Mouse (Mus musculus) limb, embryonic 12.5 days (tissue): Measurements from ENCODE around the gene Car4. TPM values are rescaled to one million over a fixed set of nuclear protein-coding genes. Genes with fewer than 3 reads are reported as not detected.

Source experiments
- ATAC-seq: fragments of 200-750 bp; cut with Nextera tagmentation; 2 replicates; pipeline ENCODE4 v1.8.0; 2017; ENCODE audit warnings: low read depth, moderate TSS enrichment; ENCODE audit not compliant: insufficient number of reproducible peaks, insufficient read depth, low FRiP score, low TSS enrichment
- H3K27ac ChIP-seq: fragments of 300-500 bp; sonication (generic); 2 replicates; pipeline ENCODE4 v1.5.1; 2016; ENCODE audit warnings: mild to moderate bottlenecking, moderate library complexity
- H3K27me3 ChIP-seq: fragments of 300-500 bp; sonication (generic); 2 replicates; pipeline ENCODE4 v1.6.1; 2016; ENCODE audit warnings: mild to moderate bottlenecking, moderate library complexity
- H3K36me3 ChIP-seq: fragments of 300-500 bp; sonication (generic); 2 replicates; pipeline ENCODE4 v1.6.1; 2016; ENCODE audit warnings: mild to moderate bottlenecking, moderate library complexity
- H3K4me1 ChIP-seq: fragments of 300-500 bp; sonication (generic); replicated peaks from 2 replicates; pipeline ENCODE4 v1.6.1; 2016
- H3K4me2 ChIP-seq: fragments of 300-500 bp; sonication (generic); 2 replicates; pipeline ENCODE4 v1.6.1; 2016; ENCODE audit warnings: mild to moderate bottlenecking, moderate library complexity
- H3K4me3 ChIP-seq: fragments of 300-500 bp; sonication (generic); replicated peaks from 2 replicates; pipeline ENCODE4 v1.5.1; 2016; ENCODE audit warnings: mild to moderate bottlenecking
- H3K9ac ChIP-seq: fragments of 300-500 bp; sonication (generic); replicated peaks from 2 replicates; pipeline ENCODE4 v1.6.1; 2016; ENCODE audit warnings: mild to moderate bottlenecking, moderate library complexity
- H3K9me3 ChIP-seq: fragments of 300-500 bp; sonication (generic); 2 replicates; pipeline ENCODE4 v1.6.1; 2016; ENCODE audit warnings: mild to moderate bottlenecking, moderate library complexity
- WGBS: fragments of 180-500 bp; shearing (Covaris S2); methylation state at CpG from one replicate; pipeline ENCODE4 v1.1.7; 2016; 5-methylcytosine and 5-hydroxymethylcytosine counted together
- polyA plus RNA-seq: library from polyadenylated mRNA; unstranded; fragments of >200 nt; fragmentation: Nextera tagmentation; extraction: Ambion mirVana; gene quantifications from 2 replicates; pipeline ENCODE4 v1.2.1, GENCODE M21; 2016

The Car4 gene
- polyA plus RNA-seq, 1 experiment from 2014 or later = not detected

- peak overlapping the region; percentile 34 for H3K4me3 ChIP-seq
- no peak for ATAC-seq
- H3K27me3 ChIP-seq = peaks cover 57% of the 10 kb centered on the region
- H3K36me3 ChIP-seq = no peaks in the 10 kb centered on the region
- no peak overlapping the region for H3K27ac ChIP-seq
- H3K4me1 ChIP-seq = peaks cover 22% of the 10 kb centered on the region
- H3K4me2 ChIP-seq = peak overlapping the region; percentile 56
- H3K9me3 ChIP-seq = no peaks in the 10 kb centered on the region
- no peak overlapping the region for H3K9ac ChIP-seq
- WGBS = 3% methylated on average over 11 of the region's 11 CpGs
Measured at GRCm38 (mm10) chr11:84958271-84958630, 665 bp downstream of the Car4 start.

- 33% methylated on average over 5 of the region's 5 CpGs for WGBS
- Histone ChIP-seq H3K9me3 (no peaks in the 10 kb centered on the region), H3K9ac (no peak overlapping the region), H3K4me1 (peaks cover 22% of the 10 kb centered on the region), H3K4me3 (no peak overlapping the region), H3K36me3 (no peaks in the 10 kb centered on the region), H3K4me2 (no peak overlapping the region), H3K27me3 (peaks cover 57% of the 10 kb centered on the region), H3K27ac (no peak overlapping the region)
- no peak for ATAC-seq
Measured at GRCm38 (mm10) chr11:84959181-84959580, 1.6 kb downstream of the Car4 start.

GRCm38 (mm10) chr11:84959701-84960181 is 2.2 kb downstream of the Car4 start:
- ATAC-seq = no peak
- peak overlapping the region; percentile 17 for H3K4me2 ChIP-seq
- H3K27me3 ChIP-seq = peaks cover 56% of the 10 kb centered on the region
- H3K9me3 ChIP-seq = no peaks in the 10 kb centered on the region
- peaks cover 22% of the 10 kb centered on the region for H3K4me1 ChIP-seq
- no peak overlapping the region for H3K27ac ChIP-seq
- no peak overlapping the region for H3K4me3 ChIP-seq
- 4% methylated on average over 9 of the region's 9 CpGs for WGBS
- no peaks in the 10 kb centered on the region for H3K36me3 ChIP-seq
- H3K9ac ChIP-seq = no peak overlapping the region

GRCm38 (mm10) chr11:84960291-84960690 is 2.7 kb downstream of the Car4 start:
- WGBS = 39% methylated on average over 3 of the region's 3 CpGs
- H3K27ac ChIP-seq = no peak overlapping the region
- H3K36me3 ChIP-seq = no peaks in the 10 kb centered on the region
- H3K27me3 ChIP-seq = peaks cover 51% of the 10 kb centered on the region
- no peak overlapping the region for H3K9ac ChIP-seq
- ATAC-seq = no peak
- H3K4me1 ChIP-seq = peaks cover 22% of the 10 kb centered on the region
- H3K4me2 ChIP-seq = peak overlapping the region; percentile 17; the same call in 1 of the 2 replicates
- no peak overlapping the region for H3K4me3 ChIP-seq
- H3K9me3 ChIP-seq = no peaks in the 10 kb centered on the region

- H3K27ac ChIP-seq = no peak overlapping the region
- no peak overlapping the region for H3K4me2 ChIP-seq
- ATAC-seq = no peak
- H3K4me1 ChIP-seq = peaks cover 22% of the 10 kb centered on the region
- no peaks in the 10 kb centered on the region for H3K9me3 ChIP-seq
- H3K27me3 ChIP-seq = peaks cover 48% of the 10 kb centered on the region
- no peak overlapping the region for H3K9ac ChIP-seq
- WGBS = 82% methylated on average over 6 of the region's 6 CpGs
- no peak overlapping the region for H3K4me3 ChIP-seq
- H3K36me3 ChIP-seq = no peaks in the 10 kb centered on the region
Measured at GRCm38 (mm10) chr11:84960780-84961179, 3.2 kb downstream of the Car4 start.

GRCm38 (mm10) chr11:84961571-84961970 is 4.0 kb downstream of the Car4 start:
- H3K36me3 ChIP-seq = no peaks in the 10 kb centered on the region
- H3K9ac ChIP-seq = no peak overlapping the region
- no peaks in the 10 kb centered on the region for H3K9me3 ChIP-seq
- H3K4me2 ChIP-seq = no peak overlapping the region
- H3K27me3 ChIP-seq = peaks cover 40% of the 10 kb centered on the region
- ATAC-seq = no peak
- peaks cover 22% of the 10 kb centered on the region for H3K4me1 ChIP-seq
- H3K4me3 ChIP-seq = no peak overlapping the region
- no peak overlapping the region for H3K27ac ChIP-seq
- 94% methylated on average over 4 of the region's 4 CpGs for WGBS

- 83% methylated on average over 4 of the region's 4 CpGs for WGBS
- H3K4me1 ChIP-seq = peaks cover 26% of the 10 kb centered on the region
- no peaks in the 10 kb centered on the region for H3K36me3 ChIP-seq
- no peak overlapping the region for H3K9ac ChIP-seq
- H3K4me2 ChIP-seq = no peak overlapping the region
- no peak overlapping the region for H3K4me3 ChIP-seq
- H3K27ac ChIP-seq = no peak overlapping the region
- no peaks in the 10 kb centered on the region for H3K9me3 ChIP-seq
- peaks cover 30% of the 10 kb centered on the region for H3K27me3 ChIP-seq
- no peak for ATAC-seq
Measured at GRCm38 (mm10) chr11:84962536-84962935, 5.0 kb downstream of the Car4 start.

- H3K4me3 ChIP-seq = no peak overlapping the region
- H3K4me1 ChIP-seq = peaks cover 23% of the 10 kb centered on the region
- 69% methylated on average over 3 of the region's 3 CpGs for WGBS
- no peak overlapping the region for H3K27ac ChIP-seq
- H3K27me3 ChIP-seq = peaks cover 20% of the 10 kb centered on the region
- H3K9me3 ChIP-seq = no peaks in the 10 kb centered on the region
- no peak overlapping the region for H3K4me2 ChIP-seq
- H3K9ac ChIP-seq = no peak overlapping the region
- ATAC-seq = no peak
- H3K36me3 ChIP-seq = no peaks in the 10 kb centered on the region
Measured at GRCm38 (mm10) chr11:84963556-84963955, 6.0 kb downstream of the Car4 start.

GRCm38 (mm10) chr11:84966696-84967095 is 9.1 kb downstream of the Car4 start:
- Histone ChIP-seq H3K27ac (no peak overlapping the region), H3K9ac (no peak overlapping the region), H3K4me2 (no peak overlapping the region), H3K27me3 (no peaks in the 10 kb centered on the region), H3K4me3 (no peak overlapping the region), H3K9me3 (no peaks in the 10 kb centered on the region), H3K4me1 (peaks cover 12% of the 10 kb centered on the region), H3K36me3 (no peaks in the 10 kb centered on the region)
- no peak for ATAC-seq
- WGBS = 75% methylated on average over 4 of the region's 4 CpGs

- peaks cover 12% of the 10 kb centered on the region for H3K4me1 ChIP-seq
- 0 out of 2 replicates have a peak overlapping the region, but pooled peaks have one; percentile 29 for H3K27ac ChIP-seq
- no peaks in the 10 kb centered on the region for H3K9me3 ChIP-seq
- H3K36me3 ChIP-seq = no peaks in the 10 kb centered on the region
- no peak overlapping the region for H3K9ac ChIP-seq
- no peaks in the 10 kb centered on the region for H3K27me3 ChIP-seq
- WGBS = 19% methylated on average over 5 of the region's 5 CpGs
- H3K4me2 ChIP-seq = no peak overlapping the region
- no peak overlapping the region for H3K4me3 ChIP-seq
- ATAC-seq = no peak
Measured at GRCm38 (mm10) chr11:84967113-84967512, 9.5 kb downstream of the Car4 start.

- WGBS = 80% methylated on average over 4 of the region's 4 CpGs
- H3K27me3 ChIP-seq = no peaks in the 10 kb centered on the region
- H3K9me3 ChIP-seq = no peaks in the 10 kb centered on the region
- H3K4me3 ChIP-seq = no peak overlapping the region
- H3K9ac ChIP-seq = no peak overlapping the region
- H3K36me3 ChIP-seq = no peaks in the 10 kb centered on the region
- no peak overlapping the region for H3K27ac ChIP-seq
- H3K4me1 ChIP-seq = peaks cover 12% of the 10 kb centered on the region
- no peak overlapping the region for H3K4me2 ChIP-seq
- no peak for ATAC-seq
Measured at GRCm38 (mm10) chr11:84968309-84968708, 10.7 kb downstream of the Car4 start.

- ATAC-seq = no peak
- no peak overlapping the region for H3K27ac ChIP-seq
- peaks cover 12% of the 10 kb centered on the region for H3K4me1 ChIP-seq
- 55% methylated on average over 6 of the region's 6 CpGs for whole genome bisulfite sequencing
- H3K36me3 ChIP-seq = no peaks in the 10 kb centered on the region
- H3K4me2 ChIP-seq = no peak overlapping the region
- no peaks in the 10 kb centered on the region for H3K27me3 ChIP-seq
- no peaks in the 10 kb centered on the region for H3K9me3 ChIP-seq
- no peak overlapping the region for H3K4me3 ChIP-seq
- H3K9ac ChIP-seq = no peak overlapping the region
Measured at GRCm38 (mm10) chr11:84968775-84969174, 11.2 kb downstream of the Car4 start.
